Mouse (Mus musculus) spleen, adult 2 months (tissue): ENCODE data around the gene Msmo1. TPM values are rescaled to one million over a fixed set of nuclear protein-coding genes. Genes with fewer than 3 reads are reported as not detected.
A peak's percentile ranks its signal among the peaks of the same experiment; 100 is the strongest.

ENCODE experiments used
- DNase-seq, 2 experiments: peaks; one replicate each; pipeline versions ENCODE4 v3.0.0 to v3.0.0-alpha.2; 2012 to 2021; ENCODE audit warnings: low spot score in 2 of 2, low read depth in 1 of 2
- H3K27ac ChIP-seq: fragments of 200-500 bp; 2 replicates; pipeline ENCODE4 v1.5.1; 2012; ENCODE audit warnings: low read length, inconsistent platforms; ENCODE audit not compliant: insufficient read depth
- H3K27me3 ChIP-seq: fragments of 200-500 bp; 2 replicates; pipeline ENCODE4 v1.6.1; 2012; ENCODE audit warnings: mild to moderate bottlenecking, moderate library complexity, low read length, inconsistent platforms; ENCODE audit not compliant: control insufficient read depth, insufficient read depth
- H3K36me3 ChIP-seq: fragments of 200-500 bp; 2 replicates; pipeline ENCODE4 v1.6.1; 2012; ENCODE audit warnings: mild to moderate bottlenecking, low read length, inconsistent platforms; ENCODE audit not compliant: control insufficient read depth, insufficient read depth
- H3K4me1 ChIP-seq: fragments of 200-500 bp; 2 replicates; pipeline ENCODE4 v1.6.1; 2011; ENCODE audit warnings: inconsistent platforms; ENCODE audit not compliant: control insufficient read depth, insufficient read depth, insufficient read length
- H3K4me3 ChIP-seq: fragments of 200-500 bp; 2 replicates; pipeline ENCODE4 v1.5.1; 2011; ENCODE audit warnings: mild to moderate bottlenecking, inconsistent platforms; ENCODE audit not compliant: insufficient read depth, insufficient read length; ENCODE audit errors: extremely low read depth
- CTCF ChIP-seq: fragments of 200-500 bp; IDR thresholded peaks from 2 replicates; pipeline ENCODE4 v1.5.1; 2011; ENCODE audit warnings: mild to moderate bottlenecking, inconsistent platforms; ENCODE audit not compliant: insufficient read depth, insufficient read length, insufficient replicate concordance; ENCODE audit errors: extremely low read depth
- POLR2A ChIP-seq: fragments of 200-500 bp; IDR thresholded peaks from 2 replicates; pipeline ENCODE4 v1.6.1; 2011; ENCODE audit warnings: low read depth, low read length, inconsistent platforms
- WGBS: fragments of 180-500 bp; shearing (Covaris S2); methylation state at CpG from one replicate; pipeline ENCODE4 v1.1.7; 2018; 5-methylcytosine and 5-hydroxymethylcytosine counted together
- polyA plus RNA-seq: library from polyadenylated mRNA; depleted of rRNA; stranded (reverse); fragments of >200 nt; gene quantifications from 2 replicates; pipeline ENCODE4 v1.2.3, GENCODE M21; 2012

Msmo1 gene
- polyA plus RNA-seq, 1 experiment, result 4.4 TPM

DNA sequence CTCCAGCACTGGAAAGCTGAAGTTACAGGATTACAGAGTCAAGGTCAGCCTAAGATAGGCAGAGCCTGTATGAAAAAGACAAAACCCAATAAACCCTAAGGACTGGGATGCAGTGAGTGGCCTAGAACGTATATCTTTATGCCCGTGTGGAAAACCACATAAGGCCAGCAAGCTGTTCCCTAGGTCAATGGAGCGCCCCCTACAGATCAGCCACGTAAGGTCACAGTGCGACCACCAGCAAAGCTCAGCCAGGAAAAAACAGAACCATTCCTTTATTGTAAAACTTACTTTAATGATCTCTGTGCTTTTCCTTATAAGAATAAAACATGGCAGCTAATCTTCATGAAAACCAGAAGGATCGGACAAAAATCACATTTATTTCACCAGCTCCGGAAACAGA is 15.7 kb downstream of the Msmo1 start:
- H3K27me3 ChIP-seq, result no peaks in the 10 kb centered on the region
- H3K4me3 ChIP-seq, result no peak overlapping the region
- TF ChIP-seq CTCF (no peak), POLR2A (no peak)
- DNase-seq, result no peak
- no peak overlapping the region for H3K27ac ChIP-seq
- H3K36me3 ChIP-seq, result peaks cover 10% of the 10 kb centered on the region
- no peaks in the 10 kb centered on the region for H3K4me1 ChIP-seq
- 94% methylated on average over 7 of the region's 7 CpGs for WGBS

DNA sequence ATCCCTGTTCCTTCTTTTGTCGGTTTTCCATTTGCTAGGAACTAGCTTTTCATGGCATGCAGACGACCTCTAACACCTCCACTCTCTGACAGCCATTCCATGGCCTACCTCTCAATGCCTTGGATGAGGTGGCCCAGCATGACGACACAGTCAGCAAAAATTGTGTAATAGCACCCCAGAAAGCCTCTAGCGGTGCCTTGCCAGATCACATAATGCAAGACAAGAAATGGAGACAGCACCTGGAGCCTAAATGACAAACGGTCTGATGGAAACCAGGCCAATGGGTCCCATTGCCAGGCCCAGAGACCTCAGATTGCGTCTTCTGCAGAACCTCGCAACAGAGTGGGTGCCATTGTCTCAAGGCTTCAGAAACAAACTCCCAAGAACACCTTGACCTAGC is 21.1 kb downstream of the Msmo1 start:
- Histone ChIP-seq H3K27ac (no peak overlapping the region), H3K4me1 (no peaks in the 10 kb centered on the region), H3K36me3 (peaks cover 1% of the 10 kb centered on the region; the same call in 1 of the 2 replicates), H3K27me3 (no peaks in the 10 kb centered on the region), H3K4me3 (no peak overlapping the region)
- WGBS, result 90% methylated on average over 7 of the region's 7 CpGs
- DNase-seq, result no peak
- TF ChIP-seq CTCF (no peak), POLR2A (no peak)

DNA sequence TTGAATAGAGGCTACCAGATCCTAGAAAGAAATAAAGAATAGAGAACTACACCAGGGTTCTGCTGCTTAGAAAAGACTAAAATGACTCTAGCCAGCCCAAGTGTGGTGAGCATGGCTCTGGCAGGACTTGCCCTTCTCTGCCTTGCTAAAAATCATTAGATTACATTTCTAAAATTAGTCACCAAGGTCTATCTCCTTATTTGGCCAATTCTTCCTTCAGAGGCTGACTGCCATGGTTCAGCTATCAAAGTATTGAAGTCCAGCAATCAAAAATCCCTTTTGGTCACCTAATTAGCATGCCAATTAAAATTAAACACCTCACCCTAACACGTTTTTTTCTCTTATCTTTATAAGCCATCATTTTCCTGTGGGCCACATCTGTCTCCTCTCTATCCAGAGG is 22.0 kb downstream of the Msmo1 start:
- no peak for DNase-seq
- no peaks in the 10 kb centered on the region for H3K36me3 ChIP-seq
- TF ChIP-seq CTCF, result no peak
- TF ChIP-seq POLR2A, result no peak
- H3K4me1 ChIP-seq, result no peaks in the 10 kb centered on the region
- WGBS, result 21% methylated on average over 1 of the region's 1 CpGs
- no peaks in the 10 kb centered on the region for H3K27me3 ChIP-seq
- H3K27ac ChIP-seq, result no peak overlapping the region
- no peak overlapping the region for H3K4me3 ChIP-seq

- H3K27me3 ChIP-seq, result no peaks in the 10 kb centered on the region
- TF ChIP-seq CTCF (no peak), POLR2A (no peak)
- no peaks in the 10 kb centered on the region for H3K4me1 ChIP-seq
- no peaks in the 10 kb centered on the region for H3K36me3 ChIP-seq
- no peak overlapping the region for H3K27ac ChIP-seq
- no peak overlapping the region for H3K4me3 ChIP-seq
- DNase-seq, result no peak
These were observed 26.1 kb downstream of the Msmo1 start for GRCm38 (mm10) chr8:64707481-64707880.

- WGBS, result 73% methylated on average over 1 of the region's 1 CpGs
- DNase-seq, result no peak
- Histone ChIP-seq H3K36me3 (no peaks in the 10 kb centered on the region), H3K27me3 (no peaks in the 10 kb centered on the region), H3K4me1 (no peaks in the 10 kb centered on the region), H3K27ac (no peak overlapping the region), H3K4me3 (no peak overlapping the region)
- TF ChIP-seq CTCF, result no peak
- no peak for TF ChIP-seq POLR2A
These were observed 30.4 kb downstream of the Msmo1 start for GRCm38 (mm10) chr8:64703191-64703590.

- H3K36me3 ChIP-seq, result no peaks in the 10 kb centered on the region
- 2% methylated on average over 54 of the region's 54 CpGs for WGBS
- TF ChIP-seq POLR2A, result no peak
- TF ChIP-seq CTCF, result no peak
- peak in 1 of 2 experiments; percentile 2 for DNase-seq
- H3K4me1 ChIP-seq, result peaks cover 3% of the 10 kb centered on the region
- H3K27me3 ChIP-seq, result peaks cover 6% of the 10 kb centered on the region
- no peak within 1 kb of the TSS for H3K27ac ChIP-seq
- H3K4me3 ChIP-seq, result no peak within 1 kb of the TSS; the same call in 1 of the 2 replicates
These were observed 40.9 kb downstream of the Msmo1 start, which contains the start of gene Cpe for GRCm38 (mm10) chr8:64692651-64693201. Gene Cpe (minus strand): TSS chr8:64693054.

- Histone ChIP-seq H3K36me3 (no peaks in the 10 kb centered on the region), H3K27me3 (peaks cover 6% of the 10 kb centered on the region), H3K4me3 (no peak overlapping the region), H3K4me1 (peaks cover 3% of the 10 kb centered on the region), H3K27ac (no peak overlapping the region)
- 40% methylated on average over 16 of the region's 16 CpGs for WGBS
- DNase-seq, result no peak
- no peak for TF ChIP-seq CTCF
- TF ChIP-seq POLR2A, result no peak
These were observed 41.8 kb downstream of the Msmo1 start for GRCm38 (mm10) chr8:64691591-64692401.
